Mouse (Mus musculus) brown adipose tissue, adult 24 weeks (tissue): ENCODE measurements around the gene Olfr105-ps. TPM values are rescaled to one million over a fixed set of nuclear protein-coding genes. Genes with fewer than 3 reads are reported as not detected.

Experiments used
- H3K27ac ChIP-seq: fragments of 200-500 bp; replicated peaks from 2 replicates; pipeline ENCODE4 v1.5.1; 2012; ENCODE audit warnings: low read depth, mild to moderate bottlenecking, low read length
- H3K4me1 ChIP-seq: fragments of 200-500 bp; 2 replicates; pipeline ENCODE4 v1.6.1; 2012; ENCODE audit warnings: low read length, mixed read lengths; ENCODE audit not compliant: control insufficient read depth, insufficient read depth, insufficient read length
- H3K4me3 ChIP-seq: fragments of 200-500 bp; 2 replicates; pipeline ENCODE4 v1.5.1; 2012; ENCODE audit warnings: low read depth, mild to moderate bottlenecking, low read length, moderate library complexity; ENCODE audit not compliant: insufficient read depth
- polyA plus RNA-seq: library from polyadenylated mRNA; stranded (reverse); fragments of >200 nt; gene quantifications from 2 replicates; pipeline ENCODE4 v1.2.4, GENCODE M21; 2012; ENCODE audit not compliant: missing spikeins, insufficient read depth, insufficient read length

The Olfr105-ps gene
- not detected in 2 replicates for polyA plus RNA-seq

DNA sequence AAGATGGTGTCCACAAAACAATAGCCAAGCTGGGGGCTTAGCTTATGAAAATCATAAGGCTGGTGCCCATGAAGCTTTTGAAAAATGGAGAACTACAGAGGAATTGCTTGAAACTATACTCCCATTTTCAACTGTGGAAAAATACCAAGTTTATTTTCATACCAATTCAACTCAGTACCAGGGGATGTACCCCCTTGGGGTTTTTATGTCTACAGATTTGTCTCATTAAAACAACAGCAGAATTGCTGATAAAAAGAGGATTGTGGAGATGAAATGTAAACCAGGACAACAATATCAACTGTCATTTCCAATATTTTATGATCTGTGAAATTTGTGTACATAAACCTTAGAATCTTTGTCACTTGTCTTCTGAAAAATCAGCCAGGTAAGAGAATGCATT is at the start of gene Olfr105-ps:
Gene Olfr105-ps (plus strand): TSS at position 301 of the 400 bp plus-strand sequence.
- Histone ChIP-seq H3K4me1 (no peaks in the 10 kb centered on the region), H3K4me3 (no peak within 1 kb of the TSS), H3K27ac (no peak within 1 kb of the TSS)

DNA sequence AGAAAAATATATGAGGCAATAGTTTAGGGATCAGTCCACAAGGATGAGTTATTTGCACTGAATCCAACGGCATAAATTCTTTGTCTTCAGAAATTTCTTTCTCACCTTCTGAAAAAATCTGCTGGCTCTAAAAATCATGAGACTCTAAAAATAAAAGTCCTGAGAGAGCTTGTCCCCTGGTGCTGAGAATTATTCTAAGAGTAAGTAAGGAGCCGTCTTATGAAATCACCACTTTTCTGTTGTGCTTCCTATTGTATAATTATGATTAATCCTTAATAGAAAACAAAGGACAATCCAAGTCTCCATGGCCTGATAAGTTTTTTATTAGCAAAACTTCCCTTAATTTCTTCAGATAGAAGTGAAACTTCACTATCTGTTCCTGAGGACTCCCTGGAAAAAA is 39.2 kb upstream of the Olfr105-ps start, which contains the start of gene Olfr103:
Gene Olfr103 (minus strand): TSS at position 101 of the 400 bp plus-strand sequence.
- Histone ChIP-seq H3K27ac (no peak within 1 kb of the TSS), H3K4me3 (no peak within 1 kb of the TSS), H3K4me1 (no peaks in the 10 kb centered on the region)

DNA sequence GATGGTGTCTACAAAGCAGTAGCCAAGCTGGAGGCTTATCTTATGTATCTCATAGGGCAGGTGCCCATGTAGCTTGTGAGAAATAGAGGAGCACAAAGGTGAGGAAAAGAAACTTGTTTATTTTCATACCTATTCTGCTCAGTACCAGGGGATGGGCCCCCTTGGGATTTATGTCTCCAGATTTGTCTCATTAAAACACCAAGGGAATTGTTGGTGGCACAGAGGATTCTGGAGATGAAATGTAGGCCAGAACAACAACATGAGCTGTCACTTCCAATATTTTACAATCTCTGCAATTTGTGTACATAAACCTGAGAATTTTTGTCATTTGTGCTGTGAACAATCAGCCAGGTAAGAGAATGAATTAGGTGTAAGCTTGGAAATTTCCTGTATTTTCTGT is 19.6 kb upstream of the Olfr105-ps start, which contains the start of gene Olfr104-ps:
Gene Olfr104-ps (plus strand): TSS at position 301 of the 400 bp plus-strand sequence.
- Histone ChIP-seq H3K4me3 (no peak within 1 kb of the TSS), H3K27ac (no peak within 1 kb of the TSS), H3K4me1 (no peaks in the 10 kb centered on the region)

DNA sequence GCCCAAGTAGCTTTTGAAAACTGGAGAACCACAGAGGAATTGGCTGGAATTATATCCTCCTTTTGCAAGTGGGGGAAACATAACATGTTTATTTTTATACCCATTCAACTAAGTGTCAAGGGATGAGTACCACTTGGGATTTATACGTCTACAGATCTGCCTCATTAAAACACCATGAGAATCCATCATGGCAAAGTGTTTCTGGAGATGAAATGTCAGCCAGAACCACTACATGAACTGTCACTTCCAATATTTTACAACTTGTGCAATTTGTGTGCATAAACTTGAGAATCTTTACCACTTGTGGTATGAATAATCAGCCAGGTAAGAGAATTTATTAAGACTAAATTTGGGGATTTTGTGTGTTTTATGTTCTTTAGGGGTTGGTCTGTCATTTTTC is 11.3 kb downstream of the Olfr105-ps start, which contains the start of gene Olfr106-ps:
Gene Olfr106-ps (plus strand): TSS at position 301 of the 400 bp plus-strand sequence.
- no peak within 1 kb of the TSS for H3K4me3 ChIP-seq

DNA sequence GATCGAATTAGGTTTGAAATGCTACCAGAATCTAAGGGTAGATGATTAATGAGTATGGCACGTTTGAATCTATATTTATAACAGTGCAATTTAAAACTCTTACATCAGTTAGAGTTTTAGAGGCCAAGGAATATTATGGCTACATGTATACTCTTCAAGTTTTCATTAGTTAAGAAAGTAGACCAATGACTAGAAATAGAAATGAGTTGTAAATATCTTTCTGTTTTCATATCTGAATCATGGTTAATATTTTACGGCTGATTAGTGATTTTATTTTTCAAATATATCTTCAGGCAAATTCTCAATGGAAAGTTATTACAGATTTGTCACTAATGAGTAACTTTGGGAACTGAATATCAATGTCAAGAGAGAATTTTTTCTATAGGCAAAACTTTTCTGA is 20.1 kb downstream of the Olfr105-ps start, which contains the start of gene Olfr107:
Gene Olfr107 (plus strand): TSS at position 301 of the 400 bp plus-strand sequence.
- no peak within 1 kb of the TSS for H3K27ac ChIP-seq
- H3K4me1 ChIP-seq, result no peaks in the 10 kb centered on the region
- H3K4me3 ChIP-seq, result no peak within 1 kb of the TSS

More for the DNA sequence above, 11.3 kb downstream of the Olfr105-ps start, which contains the start of gene Olfr106-ps:
- Histone ChIP-seq H3K27ac (no peak within 1 kb of the TSS), H3K4me1 (no peaks in the 10 kb centered on the region)

DNA sequence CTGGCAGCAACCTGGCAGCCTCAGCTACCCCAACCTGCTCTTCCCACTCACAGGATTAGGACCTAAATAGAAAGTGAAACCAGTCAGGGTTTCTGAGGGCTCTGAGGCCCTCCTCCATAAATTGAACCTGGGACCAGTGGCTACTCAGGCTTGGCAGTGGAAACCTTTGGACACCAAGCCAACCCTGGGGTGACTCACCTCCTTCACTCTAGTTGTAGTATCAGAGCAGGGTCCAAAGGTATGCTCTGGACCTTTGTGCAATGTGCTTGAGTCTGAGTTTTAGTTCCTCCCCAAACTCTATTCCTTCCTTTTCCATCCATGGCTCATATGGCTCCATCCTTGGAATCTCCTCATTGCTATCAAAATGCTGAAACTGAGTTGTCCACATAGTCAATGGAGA is 34.5 kb downstream of the Olfr105-ps start:
- H3K4me1 ChIP-seq, result no peaks in the 10 kb centered on the region
- no peak overlapping the region for H3K4me3 ChIP-seq

More for the DNA sequence above, 34.5 kb downstream of the Olfr105-ps start:
- H3K27ac ChIP-seq, result no peak overlapping the region

Other genes starting within 250 kb of the Olfr105-ps start
- not detected in 2 replicates for gene Olfr93, start 217.5 kb upstream of the Olfr105-ps start, polyA plus RNA-seq
- 2.6 and 2.9 TPM in 2 replicates for gene Ubd, start 185.1 kb upstream of the Olfr105-ps start, polyA plus RNA-seq
- gene Olfr94, start 178.0 kb upstream of the Olfr105-ps start, polyA plus RNA-seq, result not detected in 2 replicates
- gene Olfr95, start 165.9 kb upstream of the Olfr105-ps start, polyA plus RNA-seq, result not detected in 2 replicates
- gene Olfr96, start 158.9 kb upstream of the Olfr105-ps start, polyA plus RNA-seq, result not detected in 2 replicates
- not detected in 2 replicates for gene Olfr97, start 141.7 kb upstream of the Olfr105-ps start, polyA plus RNA-seq
- not detected in 2 replicates for gene Olfr98, start 115.3 kb upstream of the Olfr105-ps start, polyA plus RNA-seq
- gene H2-M3, start 108.8 kb upstream of the Olfr105-ps start, polyA plus RNA-seq, result 2.2 and 4.9 TPM in 2 replicates
- gene Olfr99, start 95.6 kb upstream of the Olfr105-ps start, polyA plus RNA-seq, result not detected in 2 replicates
- gene Olfr101, start 74.7 kb upstream of the Olfr105-ps start, polyA plus RNA-seq, result not detected in 2 replicates
- gene Olfr102, start 62.0 kb upstream of the Olfr105-ps start, polyA plus RNA-seq, result not detected in 2 replicates
- gene Olfr103, start 39.3 kb upstream of the Olfr105-ps start, polyA plus RNA-seq, result not detected in 2 replicates
- not detected in 2 replicates for gene Olfr104-ps, start 19.5 kb upstream of the Olfr105-ps start, polyA plus RNA-seq
- not detected in 2 replicates for gene Olfr106-ps, start 11.4 kb downstream of the Olfr105-ps start, polyA plus RNA-seq
- gene Olfr107, start 20.2 kb downstream of the Olfr105-ps start, polyA plus RNA-seq, result not detected in 2 replicates
- not detected in 2 replicates for gene Olfr108, start 66.4 kb downstream of the Olfr105-ps start, polyA plus RNA-seq
- not detected in 2 replicates for gene Olfr109, start 79.9 kb downstream of the Olfr105-ps start, polyA plus RNA-seq
- not detected in 2 replicates for gene H2-M2, start 104.5 kb downstream of the Olfr105-ps start, polyA plus RNA-seq
- gene Olfr110, start 113.4 kb downstream of the Olfr105-ps start, polyA plus RNA-seq, result not detected in 2 replicates
- gene Olfr111, start 129.0 kb downstream of the Olfr105-ps start, polyA plus RNA-seq, result not detected in 2 replicates
- gene Olfr112, start 190.4 kb downstream of the Olfr105-ps start, polyA plus RNA-seq, result not detected in 2 replicates
- not detected in 2 replicates for gene Olfr113, start 198.6 kb downstream of the Olfr105-ps start, polyA plus RNA-seq
- not detected in 2 replicates for gene Olfr114, start 213.7 kb downstream of the Olfr105-ps start, polyA plus RNA-seq
- not detected in 2 replicates for gene Olfr115, start 248.1 kb downstream of the Olfr105-ps start, polyA plus RNA-seq
- not detected in 2 replicates for gene Olfr116, start 248.2 kb downstream of the Olfr105-ps start, polyA plus RNA-seq